Mouse (Mus musculus) right cerebral cortex, postnatal 14 days (tissue): ENCODE measurements at regions not wholly inside any gene's neighbourhood (a gene's known extent, or its start where the extent isn't known, plus 50 kb on each side); places are given as distances from the start of the nearest gene placed in this dataset.

Source experiments
- DNase-seq: peaks from one replicate; pipeline ENCODE4 v3.0.0; 2022

DNA sequence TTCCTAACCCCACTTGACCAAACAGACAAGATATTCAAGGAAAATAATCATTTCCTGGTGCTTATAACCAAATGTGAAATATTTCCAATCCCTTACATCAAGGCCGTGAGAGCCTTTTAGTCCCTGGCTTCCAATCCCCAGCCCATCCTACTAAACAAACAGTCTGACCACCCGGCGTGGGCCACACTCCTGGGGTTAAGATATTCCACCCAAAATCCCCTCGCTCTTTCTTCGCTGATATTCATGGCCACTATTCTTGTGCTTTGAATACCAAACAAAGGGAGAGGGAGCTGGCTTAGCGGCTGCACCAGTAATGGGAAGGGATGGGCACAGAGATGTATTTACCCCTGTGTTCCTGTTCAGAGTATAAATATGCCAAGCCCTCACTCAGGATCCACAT, 139.4 kb downstream of the Foxa2 start:
- no peak for DNase-seq

- no peak for DNase-seq
Observed at GRCm38 (mm10) chr2:147905759-147906740, 140.7 kb downstream of the Foxa2 start.

- no peak for DNase-seq
Observed at GRCm38 (mm10) chr2:147905118-147905517, 141.7 kb downstream of the Foxa2 start.

GRCm38 (mm10) chr2:147899236-147899635, 147.5 kb downstream of the Foxa2 start:
- DNase-seq: no peak

DNA sequence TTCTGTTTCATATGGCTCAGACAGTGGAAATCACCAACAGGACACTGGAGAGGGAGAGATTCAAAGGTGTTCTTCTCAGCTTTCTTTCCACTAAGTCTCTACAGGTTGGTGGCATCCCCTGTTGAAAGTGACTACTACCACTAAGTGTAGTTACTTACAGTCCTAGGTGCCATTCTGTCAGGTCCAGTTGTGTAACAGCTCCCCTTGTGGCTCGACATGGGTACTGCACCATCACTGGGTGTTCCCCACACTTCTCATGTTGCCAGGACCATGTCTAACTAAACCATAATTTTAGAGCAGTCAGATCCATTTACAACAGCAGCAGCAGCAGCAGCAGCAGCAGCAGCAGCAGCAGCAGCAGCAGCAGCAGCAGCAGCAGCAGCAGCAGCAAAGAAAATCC, 151.1 kb downstream of the Foxa2 start:
- DNase-seq: no peak

GRCm38 (mm10) chr2:147894213-147894612, 152.6 kb downstream of the Foxa2 start:
- no peak for DNase-seq

DNA sequence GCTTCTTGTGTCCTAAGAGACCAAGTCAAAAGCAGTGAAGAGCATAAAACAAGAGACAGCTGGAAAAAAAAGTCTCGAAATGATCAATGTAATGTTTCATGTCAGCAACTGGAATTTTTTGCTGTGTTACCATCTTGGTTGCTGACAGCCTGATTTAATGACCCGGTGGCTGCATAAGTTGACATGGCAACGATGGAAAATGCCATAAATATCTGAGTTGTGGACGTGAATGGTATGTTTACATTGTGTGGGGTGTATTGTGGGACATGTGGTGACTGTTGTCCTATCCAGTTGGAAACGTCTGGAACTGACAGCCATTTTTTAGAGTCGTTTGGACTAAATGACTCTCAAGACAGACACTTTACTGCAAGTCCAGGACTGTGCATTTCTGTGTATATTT, 160.6 kb downstream of the Foxa2 start:
- DNase-seq: no peak

- no peak for DNase-seq
Observed at GRCm38 (mm10) chr2:147877907-147878306, 168.9 kb downstream of the Foxa2 start.

DNA sequence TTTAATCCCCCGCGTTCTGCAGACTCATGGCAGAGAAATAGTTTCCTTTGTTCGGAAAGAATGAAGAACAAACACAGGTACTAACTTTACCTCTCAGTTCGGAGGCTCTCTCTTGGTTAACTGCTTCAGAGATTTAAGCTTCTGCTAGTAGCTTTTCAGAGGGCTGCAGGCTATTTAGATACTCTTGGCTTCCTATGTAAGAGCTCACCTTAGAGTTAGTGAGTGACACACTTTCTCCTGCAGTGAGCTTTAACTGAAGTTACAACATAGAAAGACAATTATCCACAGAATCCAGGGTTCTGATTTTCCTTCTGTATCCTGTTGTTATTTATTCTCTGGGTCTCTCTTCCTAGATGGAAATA, 169.2 kb downstream of the Foxa2 start:
- no peak for DNase-seq

DNA sequence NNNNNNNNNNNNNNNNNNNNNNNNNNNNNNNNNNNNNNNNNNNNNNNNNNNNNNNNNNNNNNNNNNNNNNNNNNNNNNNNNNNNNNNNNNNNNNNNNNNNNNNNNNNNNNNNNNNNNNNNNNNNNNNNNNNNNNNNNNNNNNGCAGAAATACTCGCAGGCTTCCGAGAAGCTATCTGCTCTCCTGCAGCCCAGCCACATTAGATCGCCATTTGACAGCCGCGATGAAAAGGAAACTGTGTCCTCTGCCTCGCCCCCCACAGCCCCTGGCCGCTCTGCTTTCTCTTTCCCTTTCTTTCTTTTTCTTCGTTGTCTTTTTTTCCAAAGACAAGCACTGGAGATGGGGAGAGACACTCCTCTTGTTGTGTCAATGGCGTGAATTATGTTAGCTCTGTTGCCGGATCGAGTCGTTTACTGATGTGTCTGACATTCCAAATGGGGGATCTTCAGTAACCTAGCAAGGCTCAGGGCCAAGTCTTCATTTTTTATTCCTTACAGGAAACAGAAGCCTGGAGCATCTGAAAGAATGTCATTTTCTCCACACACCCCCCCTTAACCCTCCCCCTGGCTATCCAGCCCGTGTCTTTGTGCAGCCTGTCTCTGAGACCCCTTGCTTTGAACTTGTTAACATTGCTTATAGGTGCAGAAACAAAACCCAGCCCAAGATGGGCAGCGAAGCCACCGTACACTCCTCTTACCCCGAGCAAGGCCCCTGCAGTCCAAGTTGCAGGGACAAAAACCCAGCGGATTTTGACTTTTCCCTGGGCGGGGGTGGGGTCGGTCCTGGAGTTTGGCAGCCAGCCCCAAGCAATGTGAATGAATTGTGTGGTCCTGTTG, 169.8 kb downstream of the Foxa2 start:
- peak; percentile 6 for DNase-seq

DNA sequence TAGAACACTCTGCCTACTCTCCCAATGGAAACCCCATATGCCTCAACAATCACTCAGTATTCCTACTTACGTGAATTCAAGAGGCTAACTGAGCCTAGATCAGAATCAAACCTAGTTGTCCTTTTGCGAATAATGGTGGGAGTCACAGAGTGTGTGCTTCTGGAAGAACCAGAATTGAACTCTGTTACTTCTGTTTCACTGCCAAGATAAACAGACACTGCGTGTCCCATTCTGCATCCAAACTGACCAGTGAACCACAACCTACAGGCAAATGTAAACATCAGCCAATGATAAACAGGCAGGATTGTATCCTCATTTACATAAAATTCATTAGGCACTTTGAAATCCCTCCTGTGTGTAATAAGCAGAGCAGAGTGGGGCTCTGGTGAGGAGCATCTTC, 173.8 kb downstream of the Foxa2 start:
- DNase-seq: no peak

DNA sequence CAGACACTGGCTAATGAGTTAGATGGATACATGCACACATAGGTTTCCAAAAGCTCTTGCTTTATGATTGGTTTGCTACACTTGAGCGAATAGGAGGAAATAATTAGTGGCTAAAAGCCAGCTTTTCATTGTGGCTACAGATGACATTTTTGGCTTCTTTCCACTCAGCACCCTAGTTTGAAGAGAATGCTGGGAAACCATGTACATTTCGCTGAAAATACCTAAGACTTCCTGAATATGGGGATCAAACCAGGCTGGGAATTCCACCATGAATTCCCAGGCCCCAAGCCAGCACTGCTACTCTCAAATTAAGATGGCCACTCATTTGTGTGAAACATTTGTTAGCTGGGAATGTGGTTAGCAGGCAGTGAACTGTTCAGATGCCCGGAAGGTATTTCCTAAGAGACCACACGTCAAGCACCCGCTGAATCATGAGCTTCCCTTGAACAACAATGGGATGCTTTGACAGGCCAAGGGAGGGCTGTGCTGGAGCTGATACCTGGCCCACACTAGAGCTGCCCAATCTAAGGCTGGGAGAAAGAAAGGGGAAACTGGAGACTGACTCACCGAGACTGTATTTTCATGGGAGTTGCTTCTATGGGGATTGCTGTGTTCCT, 195.5 kb downstream of the Foxa2 start:
- DNase-seq: no peak

GRCm38 (mm10) chr2:147846968-147847749, 199.6 kb downstream of the Foxa2 start:
- DNase-seq: peak; percentile 14

DNA sequence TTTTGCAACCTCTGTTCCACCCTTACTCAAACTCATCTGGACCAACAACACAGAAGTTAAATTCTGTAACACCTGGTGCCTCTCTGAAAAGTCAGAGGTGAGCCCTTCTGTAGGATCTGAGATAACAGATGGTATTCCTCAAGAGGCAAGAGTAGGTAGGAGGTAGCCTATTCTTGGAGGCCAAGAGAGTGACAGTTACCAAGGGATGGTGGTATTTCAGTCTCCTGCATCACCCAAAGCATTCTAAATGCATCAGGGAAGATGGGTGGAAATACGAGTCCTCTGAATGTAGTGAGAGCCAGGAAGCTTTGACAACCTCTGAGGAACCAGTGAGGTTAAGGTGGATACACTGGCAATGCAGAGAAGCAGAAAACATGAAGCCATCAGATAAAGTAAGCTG, 201.5 kb downstream of the Foxa2 start:
- DNase-seq: no peak

- DNase-seq: no peak
Observed at GRCm38 (mm10) chr2:147840936-147841335, 205.8 kb downstream of the Foxa2 start.

- no peak for DNase-seq
Observed at GRCm38 (mm10) chr2:147838613-147839012, 208.2 kb downstream of the Foxa2 start.

DNA sequence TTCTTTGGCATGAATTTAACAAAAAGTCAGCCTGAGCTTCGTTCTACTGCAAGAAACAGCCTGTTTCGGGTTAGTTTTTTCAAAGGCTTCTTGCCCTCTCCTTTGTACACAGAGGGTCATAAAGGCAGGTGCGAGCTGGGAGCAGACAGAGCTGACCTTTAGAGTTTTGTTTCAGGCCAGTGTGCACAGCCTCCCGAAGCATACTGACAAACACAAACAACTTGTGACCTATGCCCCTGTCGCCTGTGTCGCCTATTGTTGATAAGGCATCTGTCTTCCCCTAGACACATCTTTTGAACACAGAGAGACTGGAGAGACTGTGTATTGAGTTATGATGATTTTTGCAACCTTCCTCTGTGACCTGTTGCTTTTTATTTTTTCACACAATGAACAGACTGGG, 216.2 kb downstream of the Foxa2 start:
- DNase-seq: no peak

- no peak for DNase-seq
Observed at GRCm38 (mm10) chr2:147816951-147817350, 229.8 kb downstream of the Foxa2 start.

DNA sequence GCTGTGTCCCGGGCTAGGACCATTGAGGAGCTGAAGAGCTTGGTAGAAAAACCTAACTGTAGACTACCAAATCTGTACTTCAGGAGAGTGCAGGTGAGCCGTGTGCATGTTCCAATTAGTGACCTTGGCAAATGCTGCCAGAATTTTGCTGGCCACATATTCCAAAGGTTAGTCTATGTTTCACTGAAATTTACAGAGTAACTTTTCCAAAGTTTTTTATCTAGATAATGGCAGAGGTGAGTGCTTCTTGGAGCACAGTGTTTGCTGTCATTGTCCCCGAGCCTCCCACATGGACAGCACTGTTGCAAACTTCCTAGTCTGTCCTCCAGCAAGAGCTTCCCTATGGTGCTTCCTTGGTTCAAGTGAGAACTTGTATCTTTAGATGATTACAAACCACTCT, 232.5 kb downstream of the Foxa2 start:
- DNase-seq: no peak

DNA sequence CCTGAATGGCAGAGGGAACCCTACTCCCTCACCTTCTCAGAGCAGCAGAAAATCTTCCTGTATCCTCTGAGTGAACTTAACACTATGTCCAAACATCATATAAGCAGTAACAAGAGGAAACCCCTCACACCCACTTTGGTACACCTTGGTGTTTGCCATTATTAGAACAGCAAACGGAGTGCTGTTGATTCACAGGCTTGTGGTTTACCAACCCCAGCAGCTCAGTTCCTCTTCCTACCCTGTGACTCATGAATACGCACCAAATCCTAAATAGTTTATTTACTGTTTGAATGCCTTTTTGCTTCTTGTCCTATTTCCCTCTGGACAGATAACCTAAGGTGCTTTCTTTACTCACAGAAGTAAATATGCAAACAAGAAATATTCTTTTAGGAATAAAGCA, 233.3 kb downstream of the Foxa2 start:
- no peak for DNase-seq

DNA sequence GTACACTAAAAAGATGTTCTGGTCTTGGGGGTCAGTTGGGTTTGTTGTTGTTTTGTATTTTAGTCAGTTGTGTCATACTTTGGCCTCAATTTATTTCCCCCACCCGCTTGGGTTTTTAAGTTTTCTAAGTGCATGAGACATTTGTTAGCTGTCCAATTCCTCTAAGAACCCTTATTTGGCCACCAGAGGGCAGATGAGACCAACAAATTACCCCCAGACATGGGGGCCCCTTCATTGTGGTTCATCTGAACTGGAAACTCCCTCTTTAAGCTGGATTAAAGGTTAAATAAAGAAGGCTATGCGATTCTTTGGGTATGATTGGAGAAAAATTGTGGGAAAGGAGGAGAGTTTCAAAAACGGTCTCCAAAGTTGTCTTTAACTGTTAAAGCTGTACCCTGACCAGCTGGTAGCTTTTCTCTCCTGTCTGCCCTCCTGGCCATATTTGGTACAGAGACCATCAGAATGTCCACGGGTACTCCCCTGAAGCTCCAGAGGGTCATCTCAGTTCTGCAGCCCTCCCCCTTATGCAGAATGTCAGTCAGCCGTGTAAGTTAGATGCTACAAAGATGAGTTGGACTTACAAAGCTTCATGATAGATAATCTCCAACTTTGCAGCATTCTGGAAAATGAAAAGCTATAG, 238.6 kb downstream of the Foxa2 start:
- peak; percentile 35 for DNase-seq

DNA sequence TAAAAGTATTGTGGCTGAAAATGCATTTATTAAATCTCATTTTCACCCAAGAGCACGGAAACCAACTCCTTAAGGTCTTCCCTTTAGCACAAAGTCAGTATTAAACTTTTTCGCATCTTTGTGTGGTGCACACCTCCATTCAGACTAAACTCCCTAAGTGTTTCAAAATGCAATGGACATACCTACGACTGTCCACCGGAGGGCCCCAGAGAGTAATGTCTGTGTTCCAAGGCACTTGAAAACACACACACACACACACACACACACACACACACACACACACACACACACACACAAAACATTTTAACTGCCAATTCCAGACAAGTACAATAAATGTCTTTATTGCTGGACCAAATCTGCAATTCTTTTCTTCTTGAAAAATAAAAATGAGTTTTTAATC, 243.7 kb downstream of the Foxa2 start:
- peak; percentile 44 for DNase-seq
